Mouse (Mus musculus) liver, embryonic 14.5 days (tissue): ENCODE results near the gene Ncoa7.
"Not testable (repeated sequence)": the region's sequence is repeated elsewhere in the genome, so short reads cannot be mapped to it uniquely, and the experiment has no call there.

Source experiments
- CTCF ChIP-seq: IDR thresholded peaks from 2 replicates; pipeline ENCODE4 v1.5.1; 2016; ENCODE audit warnings: antibody characterized with exemption, low read depth, control low read depth
- EP300 ChIP-seq: IDR thresholded peaks from 2 replicates; pipeline ENCODE4 v1.6.1; 2016; ENCODE audit warnings: antibody characterized with exemption, low read depth

GRCm38 (mm10) chr10:30780921-30781320 is 22.2 kb downstream of the Ncoa7 start:
- not testable (repeated sequence) for TF ChIP-seq EP300, CTCF
